Mouse (Mus musculus) heart, adult 8-10 months (tissue): ENCODE measurements around the gene Camkmt. TPM values are rescaled to one million over a fixed set of nuclear protein-coding genes. Genes with fewer than 3 reads are reported as not detected.

Experiments
- DNase-seq: peaks from one replicate; pipeline ENCODE4 v3.0.0; 2022; ENCODE audit warnings: low spot score
- total RNA-seq, 4 experiments: library from RNA; stranded (reverse); gene quantifications; 2 replicates each; pipeline ENCODE4 v1.2.4; 2022

Gene Camkmt
- total RNA-seq, 4 experiments from 2014 or later = 2.8 to 4.1 (median 3.2) TPM

DNA sequence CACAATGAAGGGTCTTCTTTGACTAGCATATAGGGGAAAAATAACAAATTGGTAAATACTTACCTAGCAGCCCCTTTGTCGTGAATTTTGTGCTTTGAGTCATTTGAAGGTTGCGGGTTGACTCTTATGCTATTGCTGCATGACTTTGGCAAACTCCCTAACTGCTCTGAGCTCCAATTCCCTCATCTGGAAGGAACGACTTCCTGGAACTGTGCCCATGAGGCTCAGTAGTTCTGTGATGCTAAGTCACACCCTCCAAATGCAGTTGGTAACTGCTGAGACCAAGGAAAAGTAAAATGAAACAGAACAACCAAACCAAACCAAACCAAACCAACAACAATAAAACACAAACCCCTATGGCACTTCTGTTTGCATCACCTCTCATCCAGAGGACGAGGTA lies 403.2 kb downstream of the Camkmt start:
- DNase-seq = no peak

DNA sequence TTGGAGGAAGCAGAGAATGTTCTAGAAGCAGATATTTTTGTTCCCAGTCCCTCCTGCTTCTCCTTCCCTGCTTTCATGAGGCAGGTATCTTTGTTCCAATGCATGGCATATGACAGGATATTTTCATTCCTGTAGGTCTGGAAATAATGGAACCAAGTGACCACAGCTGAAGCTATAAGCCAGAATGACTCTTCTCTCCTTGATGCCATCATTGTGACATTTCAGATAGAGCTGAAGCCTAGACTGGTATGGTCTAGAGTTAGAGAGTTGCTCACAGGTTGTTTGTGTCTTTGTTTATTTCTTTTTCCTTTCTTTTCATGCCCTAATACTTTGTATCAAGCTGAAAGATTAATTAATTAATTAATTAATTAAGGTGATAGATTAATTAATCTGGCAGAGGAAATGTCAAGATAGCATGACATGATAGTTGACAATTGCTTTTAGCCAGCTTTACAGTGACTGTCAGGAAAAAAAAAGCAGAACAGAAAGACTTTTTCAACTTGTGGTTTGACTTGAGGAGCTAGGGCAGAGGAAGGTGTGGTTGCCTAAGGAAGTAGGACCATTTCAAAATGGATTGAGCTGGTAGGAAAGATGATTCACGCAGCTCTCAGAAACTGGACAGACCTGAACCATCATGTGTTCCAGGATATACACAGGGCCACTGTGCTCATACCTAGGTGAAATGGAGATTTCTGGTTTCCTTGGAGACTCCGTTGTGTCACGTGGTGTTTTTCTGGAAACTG lies 404.8 kb downstream of the Camkmt start:
- no peak for DNase-seq

DNA sequence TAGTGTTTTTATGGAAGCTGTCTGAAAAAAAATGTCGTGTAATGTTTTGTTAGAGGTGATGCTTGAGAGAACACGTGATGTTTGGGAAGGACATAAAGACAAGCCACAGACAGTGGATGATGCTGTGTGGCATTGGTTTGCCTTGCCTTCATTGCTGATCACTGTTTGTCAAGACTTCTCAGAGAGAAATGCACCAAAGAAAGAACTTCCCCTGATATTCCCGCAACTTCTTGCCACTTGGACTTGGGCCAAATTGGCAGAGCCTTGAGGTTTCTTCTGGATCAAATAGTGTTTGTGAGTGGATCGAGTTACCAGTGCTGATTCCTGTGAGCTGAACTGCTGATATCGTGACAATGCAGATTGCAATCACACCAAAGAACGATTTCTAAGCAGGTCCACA lies 405.5 kb downstream of the Camkmt start:
- no peak for DNase-seq

DNA sequence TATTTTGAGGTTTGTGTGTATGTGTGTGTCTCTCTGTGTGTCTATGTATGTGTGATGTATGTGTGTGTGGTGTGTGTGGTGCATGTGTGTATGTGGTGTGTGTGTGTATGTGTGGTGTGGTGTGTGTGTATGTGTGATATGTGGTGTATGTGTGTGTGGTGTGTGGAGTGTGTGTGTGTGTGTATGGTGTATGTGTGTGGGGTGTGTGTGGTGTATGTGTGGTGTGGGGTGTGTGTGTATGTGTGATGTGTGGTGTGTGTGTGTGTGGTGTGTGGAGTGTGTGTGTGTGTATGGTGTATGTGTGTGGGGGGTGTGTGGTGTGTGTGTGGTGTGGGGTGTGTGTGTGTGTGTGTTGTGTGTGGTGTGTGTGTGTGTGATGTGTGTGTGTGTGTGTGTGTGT lies 414.5 kb downstream of the Camkmt start:
- no peak for DNase-seq

DNA sequence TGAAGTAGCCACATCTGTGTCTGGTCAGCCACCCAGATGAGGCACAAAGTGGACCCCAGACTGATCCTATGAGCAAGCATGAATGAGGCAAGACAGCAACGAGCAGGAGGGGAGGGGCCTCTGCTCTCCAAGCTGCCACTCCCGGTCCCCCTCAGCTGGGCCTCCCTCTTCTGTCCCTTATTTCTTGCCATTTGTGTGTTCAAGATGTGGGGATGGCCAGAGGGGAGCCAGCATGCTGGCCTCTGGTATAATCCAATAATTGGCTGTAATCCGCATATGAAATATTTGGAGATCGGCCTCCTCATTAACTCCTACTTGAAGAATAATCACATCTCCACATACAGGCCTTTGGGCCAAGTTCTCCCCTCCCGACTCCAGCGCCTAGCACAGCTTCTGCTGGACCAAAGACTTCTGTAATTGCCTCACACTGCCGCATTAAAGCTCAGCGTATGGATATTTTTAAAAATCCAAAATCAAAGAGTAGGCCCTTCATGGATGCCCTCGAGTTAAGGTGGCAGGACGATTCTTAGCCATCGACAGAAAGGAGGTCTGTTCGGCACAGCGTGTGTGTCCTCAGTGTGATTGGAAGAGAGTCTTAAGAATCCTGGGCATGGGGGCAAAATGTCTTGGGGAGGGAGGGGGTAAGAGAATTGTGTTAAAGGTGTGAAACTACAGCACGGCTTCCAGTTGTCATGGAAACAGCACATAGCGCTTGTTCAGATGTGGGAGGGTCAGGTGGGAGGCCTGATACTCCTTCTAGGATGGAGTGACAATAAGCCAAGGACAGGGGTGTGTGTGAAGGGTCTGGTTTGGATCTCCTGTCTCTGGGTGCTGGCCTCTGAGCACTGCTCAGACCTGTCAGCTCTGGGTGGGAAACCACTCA lies 416.1 kb downstream of the Camkmt start:
- no peak for DNase-seq

DNA sequence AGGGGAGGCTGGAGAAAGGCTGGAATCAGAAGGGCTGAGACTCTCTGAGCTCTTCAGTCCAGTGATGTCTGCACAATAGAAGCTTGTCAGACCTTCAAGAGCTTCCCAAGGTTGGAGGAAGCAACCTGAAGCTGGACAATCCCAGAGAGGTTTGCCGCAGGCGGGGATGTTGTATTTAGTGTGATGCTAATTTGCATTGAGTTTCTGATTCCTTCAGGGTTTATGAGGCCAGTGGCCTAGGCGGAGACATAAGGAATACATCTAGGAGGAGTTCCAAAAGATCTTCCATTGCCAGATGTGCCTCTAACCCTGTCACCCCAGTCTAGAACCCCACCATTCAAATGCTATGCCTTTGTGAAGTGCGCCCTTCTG lies 416.7 kb downstream of the Camkmt start:
- no peak for DNase-seq

Other genes starting within 250 kb of the Camkmt start
- gene Ppm1b, start 133.8 kb upstream of the Camkmt start, total RNA-seq = 100 to 1,000 TPM; 114 to 144 (median 130) TPM
- gene Slc3a1, start 62.2 kb upstream of the Camkmt start, total RNA-seq = under 1 TPM in 3 of 4 experiments, not detected in 1; 0.12 to 0.31 (median 0.14) TPM
- 100 to 1,000 TPM; 103 to 130 (median 122) TPM for gene Prepl, start 311 bp upstream of the Camkmt start, total RNA-seq